Mouse (Mus musculus): ENCODE results near the gene Prmt9.

Prmt9 gene

DNA sequence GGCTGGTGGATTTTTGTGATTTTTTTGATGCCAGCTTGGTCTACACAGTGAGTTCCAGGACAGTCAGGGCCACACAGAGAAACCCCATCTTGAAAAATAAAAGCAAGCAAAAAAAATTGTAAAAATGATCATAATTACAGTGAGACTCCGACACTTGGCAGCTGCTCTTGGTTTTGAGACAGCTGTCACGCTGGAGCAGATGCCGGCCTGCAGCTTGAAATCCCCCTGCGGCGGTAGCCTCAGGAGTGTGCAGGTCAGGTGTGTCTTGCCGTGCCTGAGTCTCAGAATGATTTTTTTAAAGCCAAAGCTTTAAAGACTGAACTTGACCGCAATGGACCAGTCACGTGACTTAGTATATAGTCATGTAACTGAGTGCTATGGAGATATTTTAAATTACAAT is 23.1 kb upstream of the Prmt9 start:
- DNase-seq (ENCODE audit: inconsistent age in 2 of 2, low spot score in 1 of 2) = no peak

GRCm38 (mm10) chr8:77534358-77534992 is 14.7 kb upstream of the Prmt9 start:
- DNase-seq (ENCODE audit: inconsistent age in 2 of 2, low spot score in 1 of 2) = peak; percentile 17 to 58

- peak; percentile 77 to 94 for DNase-seq (ENCODE audit: inconsistent age in 2 of 2, low spot score in 1 of 2)
Measured at GRCm38 (mm10) chr8:77535026-77535595, 14.1 kb upstream of the Prmt9 start.

DNA sequence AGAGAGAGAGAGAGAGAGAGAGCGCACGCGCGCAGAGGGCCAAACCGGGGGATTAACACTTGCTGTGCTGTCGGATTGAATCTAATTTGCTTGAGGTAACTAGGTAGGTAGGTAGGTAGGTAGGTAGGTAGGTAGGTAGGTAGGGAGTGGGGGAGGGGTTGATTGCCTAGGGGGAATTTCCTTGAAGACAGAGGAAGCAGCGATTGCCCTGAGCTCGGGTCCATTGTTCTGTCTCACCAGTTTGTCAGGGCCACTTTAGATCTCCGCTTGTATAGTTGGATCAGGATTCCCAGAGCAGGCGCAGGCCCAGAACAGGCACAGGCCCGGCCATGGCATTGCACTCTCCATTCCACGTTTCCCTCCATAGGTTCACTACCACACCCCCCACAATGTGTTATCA is 12.4 kb upstream of the Prmt9 start:
- DNase-seq (ENCODE audit: inconsistent age in 2 of 2, low spot score in 1 of 2) = no peak

GRCm38 (mm10) chr8:77538256-77538655 is 10.9 kb upstream of the Prmt9 start:
- peak in 1 of 2 experiments; percentile 41 for DNase-seq (ENCODE audit: inconsistent age in 2 of 2, low spot score in 1 of 2)

GRCm38 (mm10) chr8:77543152-77543777 is 5.9 kb upstream of the Prmt9 start:
- no peak for DNase-seq (ENCODE audit: inconsistent age in 2 of 2, low spot score in 1 of 2)

DNA sequence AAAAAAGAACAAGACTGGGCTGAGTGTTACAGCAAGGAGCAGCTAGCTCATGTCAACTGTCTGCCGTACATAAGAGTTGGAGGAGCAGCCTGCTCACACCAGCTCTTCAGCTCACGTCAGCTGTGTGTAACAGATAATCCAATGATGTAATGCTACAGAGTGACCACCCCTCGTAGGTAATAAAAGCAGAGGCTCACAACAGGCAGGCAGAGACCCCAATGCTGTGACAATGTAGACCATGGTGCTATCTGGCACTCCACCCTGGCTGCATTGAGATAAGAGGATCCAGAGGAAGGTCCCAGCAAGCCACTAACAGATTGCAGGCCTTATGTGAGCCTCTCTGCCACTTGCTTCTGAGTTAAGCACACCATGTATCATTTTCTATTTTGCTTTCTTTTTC is 4.8 kb upstream of the Prmt9 start:
- no peak for DNase-seq (ENCODE audit: inconsistent age in 2 of 2, low spot score in 1 of 2)

DNA sequence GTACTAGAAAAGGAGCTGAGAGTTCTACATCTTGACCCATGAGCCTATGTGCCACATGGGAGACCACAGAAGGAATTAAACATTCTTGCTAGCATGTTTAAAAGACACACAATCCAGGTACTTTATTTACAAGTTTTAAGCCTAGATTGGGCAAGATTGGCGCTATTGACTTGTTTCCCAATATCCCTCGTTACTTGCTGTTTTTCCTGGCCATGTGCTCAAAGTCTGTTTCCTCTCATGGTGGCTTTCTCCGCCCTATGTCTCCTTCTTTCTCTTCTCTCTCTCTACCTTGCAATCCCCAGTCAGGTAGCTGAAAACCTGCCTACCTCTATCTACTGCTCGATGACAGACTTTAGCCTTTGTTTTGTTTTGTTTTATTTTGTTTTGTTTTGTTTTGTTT is 3.6 kb upstream of the Prmt9 start:
- no peak for DNase-seq (ENCODE audit: inconsistent age in 2 of 2, low spot score in 1 of 2)

DNA sequence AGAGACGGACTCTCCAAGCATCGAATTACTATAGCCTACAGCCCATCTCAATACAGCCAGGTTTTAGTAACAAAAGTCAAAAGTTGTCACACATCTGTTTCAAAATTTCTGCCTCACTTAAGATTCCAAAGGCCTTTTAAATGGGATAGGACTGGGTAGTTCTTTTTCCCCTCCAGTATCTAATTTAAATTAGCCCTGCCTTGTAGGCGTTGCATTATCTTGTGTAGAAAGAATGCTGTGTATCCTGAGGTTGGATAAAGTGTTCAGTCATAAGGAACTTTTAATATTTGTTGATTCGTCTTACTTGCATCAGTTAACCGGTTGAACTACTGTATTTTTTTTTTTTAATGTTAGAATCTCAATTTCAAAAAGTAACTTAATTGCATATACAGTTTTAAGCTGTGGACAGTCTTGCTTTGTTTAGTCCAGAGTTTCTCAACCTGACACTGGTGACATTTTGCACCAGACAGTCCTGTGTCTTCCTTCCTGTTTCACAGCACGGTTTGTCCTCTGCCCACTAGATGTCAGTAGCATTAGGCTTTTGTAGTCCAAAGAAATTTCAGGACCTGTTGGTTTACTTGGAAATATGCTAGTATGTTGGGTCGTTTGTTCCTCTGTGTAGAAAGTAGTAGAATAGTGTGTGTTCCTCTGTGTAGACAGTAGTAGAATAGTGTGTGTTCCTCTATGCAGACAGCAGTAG is 834 bp downstream of the Prmt9 start:
- peak; percentile 40 to 80 for DNase-seq (ENCODE audit: inconsistent age in 2 of 2, low spot score in 1 of 2)

- no peak for DNase-seq (ENCODE audit: inconsistent age in 2 of 2, low spot score in 1 of 2)
Measured at GRCm38 (mm10) chr8:77552491-77552890, 3.3 kb downstream of the Prmt9 start.

GRCm38 (mm10) chr8:77561441-77561840 is 12.2 kb downstream of the Prmt9 start:
- DNase-seq (ENCODE audit: inconsistent age in 2 of 2, low spot score in 1 of 2) = peak; percentile 37 to 74

- DNase-seq (ENCODE audit: inconsistent age in 2 of 2, low spot score in 1 of 2) = peak in 1 of 2 experiments; percentile 29
Measured at GRCm38 (mm10) chr8:77574229-77574628, 25.0 kb downstream of the Prmt9 start.

GRCm38 (mm10) chr8:77577674-77578073 is 28.5 kb downstream of the Prmt9 start:
- no peak for DNase-seq (ENCODE audit: inconsistent age in 2 of 2, low spot score in 1 of 2)

DNA sequence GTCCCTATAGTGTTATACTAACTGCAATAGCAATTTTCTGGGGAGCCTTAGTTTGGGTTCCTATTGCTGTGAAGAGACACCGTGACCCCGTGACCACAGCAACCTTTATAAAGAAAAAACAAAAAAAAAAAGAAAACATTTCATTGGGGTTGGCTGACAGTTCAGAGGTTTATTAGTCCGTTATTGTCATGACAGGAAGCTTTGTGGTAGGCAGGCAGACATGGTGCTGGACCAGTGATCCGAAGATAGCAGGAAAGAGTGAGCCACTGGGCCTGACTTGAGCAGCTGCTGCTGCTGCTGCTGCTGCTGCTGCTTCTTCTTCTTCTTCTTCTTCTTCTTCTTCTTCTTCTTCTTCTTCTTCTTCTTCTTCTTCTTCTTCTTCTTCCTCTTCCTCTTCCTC is 35.0 kb downstream of the Prmt9 start:
- DNase-seq (ENCODE audit: inconsistent age in 2 of 2, low spot score in 1 of 2) = no peak

DNA sequence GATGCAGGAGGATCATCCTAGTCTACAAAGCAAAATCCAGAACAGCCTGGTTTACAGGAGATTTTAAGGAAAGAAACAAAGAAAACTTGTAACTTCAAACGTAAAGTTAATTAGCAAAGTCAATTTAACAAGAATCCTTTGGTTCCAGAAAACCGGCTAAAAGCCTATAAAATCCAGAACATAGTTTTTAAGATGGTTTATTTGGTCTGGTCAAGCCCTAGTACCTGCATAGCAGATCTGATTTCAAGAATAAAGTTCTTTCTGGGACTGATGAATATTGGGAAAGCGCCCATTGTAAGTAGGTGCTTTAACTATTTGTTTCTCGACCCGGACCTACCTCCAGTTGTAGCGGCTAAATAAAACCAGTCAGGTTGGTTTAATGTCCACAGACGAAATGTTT is 60.4 kb downstream of the Prmt9 start:
- DNase-seq (ENCODE audit: inconsistent age in 2 of 2, low spot score in 1 of 2) = no peak

GRCm38 (mm10) chr8:77610374-77610969 is 61.3 kb downstream of the Prmt9 start, which contains the start of gene Tmem184c:
Gene Tmem184c, minus strand, starts transcription at chr8:77610698.
- DNase-seq (ENCODE audit: inconsistent age in 2 of 2, low spot score in 1 of 2) = peak; percentile 98 to 100

- DNase-seq (ENCODE audit: inconsistent age in 2 of 2, low spot score in 1 of 2) = peak; percentile 48 to 77
Measured at GRCm38 (mm10) chr8:77617916-77618315, 68.7 kb downstream of the Prmt9 start.

DNA sequence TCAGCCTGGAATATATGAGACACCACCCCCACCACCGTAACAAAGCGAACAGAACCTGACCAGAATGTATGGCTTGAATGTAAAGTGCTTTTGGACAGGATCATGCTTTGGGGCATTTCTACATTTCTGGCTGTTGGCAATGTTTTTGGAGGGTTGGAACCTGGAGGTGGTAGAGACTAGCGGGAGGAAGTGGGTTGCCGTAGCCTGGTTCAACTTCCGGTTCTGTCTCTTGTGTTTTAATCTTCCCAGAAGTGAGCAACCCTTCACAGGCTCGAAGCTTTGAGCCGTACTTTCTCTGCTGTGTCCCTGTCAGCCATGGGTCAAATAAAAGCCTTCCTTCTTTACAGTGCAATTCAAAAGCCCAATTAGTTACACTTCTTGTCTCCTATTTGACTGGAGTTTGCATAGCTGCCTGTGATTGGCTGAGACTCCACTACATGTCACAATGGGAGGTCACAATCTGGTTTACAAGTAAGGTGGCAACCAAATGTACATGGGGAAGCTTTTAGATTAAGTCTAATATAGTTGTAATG is 74.5 kb downstream of the Prmt9 start:
- DNase-seq (ENCODE audit: inconsistent age in 2 of 2, low spot score in 1 of 2) = no peak

DNA sequence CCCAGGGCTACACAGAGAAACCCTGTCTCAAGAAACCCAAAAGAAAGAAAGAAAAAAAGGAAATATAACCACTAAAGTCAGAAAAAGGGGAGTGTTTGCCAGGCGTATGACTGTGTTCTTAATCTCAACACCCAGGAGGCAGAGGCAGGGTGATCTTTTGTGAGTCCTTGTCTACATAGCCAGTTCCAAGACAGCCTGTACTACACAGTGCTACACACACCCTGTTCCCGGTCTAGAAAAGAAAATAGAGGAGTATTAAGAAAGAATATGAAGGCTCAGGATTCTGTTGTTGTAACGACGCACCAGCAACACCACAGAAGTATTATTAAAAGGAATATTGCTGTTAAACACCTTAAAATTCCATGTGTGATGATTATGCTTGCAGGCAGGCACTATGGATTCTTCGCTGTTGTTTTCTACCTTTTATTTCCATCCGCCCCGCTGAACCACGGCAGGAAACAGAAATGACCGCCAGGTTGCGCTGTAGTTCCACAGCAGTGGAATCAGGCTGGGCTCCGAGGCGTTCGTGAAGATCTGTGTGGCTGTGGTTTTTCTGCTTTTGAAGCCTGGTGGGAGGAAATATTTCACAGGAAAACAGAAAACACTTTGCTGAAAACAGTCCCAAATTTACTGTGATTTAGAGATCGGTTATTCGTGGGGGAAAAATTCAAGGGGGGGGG is 80.8 kb downstream of the Prmt9 start:
- DNase-seq (ENCODE audit: inconsistent age in 2 of 2, low spot score in 1 of 2) = peak; percentile 79 to 92

GRCm38 (mm10) chr8:77630691-77631090 is 81.5 kb downstream of the Prmt9 start:
- no peak for DNase-seq (ENCODE audit: inconsistent age in 2 of 2, low spot score in 1 of 2)
